Mouse (Mus musculus) myocyte (in vitro differentiated cells): ENCODE results near the gene Trim37.

Experiments used
- CEBPB ChIP-seq: IDR thresholded peaks from 2 replicates; pipeline ENCODE4 v1.6.1; 2011; ENCODE audit warnings: mild to moderate bottlenecking, moderate library complexity; ENCODE audit not compliant: poor library complexity, insufficient read depth, severe bottlenecking
- E2F4 ChIP-seq: IDR thresholded peaks from one replicate; pipeline ENCODE4 v1.6.1; 2011; ENCODE audit warnings: mild to moderate bottlenecking, control low read depth, moderate library complexity; ENCODE audit not compliant: insufficient read depth
- MAX ChIP-seq: IDR thresholded peaks from one replicate; pipeline ENCODE4 v1.6.1; 2011; ENCODE audit warnings: low read depth, mild to moderate bottlenecking, control low read depth
- MYOD1 ChIP-seq, 3 experiments: IDR thresholded peaks; one replicate each; pipeline ENCODE4 v1.6.1; 2011; ENCODE audit warnings: control low read depth in 2 of 3, low read depth in 2 of 3, mild to moderate bottlenecking in 2 of 3, moderate library complexity in 1 of 3; ENCODE audit not compliant: insufficient read length in 2 of 3, control insufficient read depth in 1 of 3
- MYOG ChIP-seq, 3 experiments: IDR thresholded peaks; one replicate each; pipeline ENCODE4 v1.6.1; 2011; ENCODE audit warnings: control low read depth in 2 of 3, low read depth in 2 of 3, mild to moderate bottlenecking in 2 of 3; ENCODE audit not compliant: insufficient read length in 2 of 3, control insufficient read depth in 1 of 3, insufficient read depth in 1 of 3
- POLR2A ChIP-seq: IDR thresholded peaks from one replicate; pipeline ENCODE4 v1.6.1; 2011; ENCODE audit warnings: low read depth, mild to moderate bottlenecking, control low read depth, moderate library complexity; ENCODE audit not compliant: insufficient read length
- POLR2AphosphoS2 ChIP-seq: IDR thresholded peaks from one replicate; pipeline ENCODE4 v1.6.1; 2011; ENCODE audit warnings: low read depth, control low read depth; ENCODE audit not compliant: insufficient read length
- SRF ChIP-seq: IDR thresholded peaks from one replicate; pipeline ENCODE4 v1.6.1; 2011; ENCODE audit warnings: low read depth; ENCODE audit not compliant: control insufficient read depth, insufficient read length
- TCF12 ChIP-seq: IDR thresholded peaks from one replicate; pipeline ENCODE4 v1.6.1; 2011; ENCODE audit warnings: mild to moderate bottlenecking, control low read depth; ENCODE audit not compliant: poor library complexity, insufficient read depth, severe bottlenecking
- USF1 ChIP-seq: IDR thresholded peaks from one replicate; pipeline ENCODE4 v1.6.1; 2011; ENCODE audit warnings: low read depth, mild to moderate bottlenecking, control low read depth, moderate library complexity

GRCm38 (mm10) chr11:87212313-87212712 lies 85.4 kb downstream of the Trim37 start:
- TF ChIP-seq POLR2A (no peak), MAX (no peak), TCF12 (no peak), POLR2AphosphoS2 (no peak), SRF (no peak), USF1 (no peak), E2F4 (no peak), MYOD1 (IDR thresholded peaks at IDR 0.05; ENCODE audit: control insufficient read depth in 1 of 3, insufficient read length in 2 of 3, low read depth in 2 of 3) (no peak), MYOG (IDR thresholded peaks at IDR 0.05; ENCODE audit: control insufficient read depth in 1 of 3, insufficient read depth in 1 of 3, insufficient read length in 2 of 3, low read depth in 2 of 3) (no peak), CEBPB (no peak)
